8 mouse cellular contexts compared by ENCODE assay signal in the genomic region with DNA sequence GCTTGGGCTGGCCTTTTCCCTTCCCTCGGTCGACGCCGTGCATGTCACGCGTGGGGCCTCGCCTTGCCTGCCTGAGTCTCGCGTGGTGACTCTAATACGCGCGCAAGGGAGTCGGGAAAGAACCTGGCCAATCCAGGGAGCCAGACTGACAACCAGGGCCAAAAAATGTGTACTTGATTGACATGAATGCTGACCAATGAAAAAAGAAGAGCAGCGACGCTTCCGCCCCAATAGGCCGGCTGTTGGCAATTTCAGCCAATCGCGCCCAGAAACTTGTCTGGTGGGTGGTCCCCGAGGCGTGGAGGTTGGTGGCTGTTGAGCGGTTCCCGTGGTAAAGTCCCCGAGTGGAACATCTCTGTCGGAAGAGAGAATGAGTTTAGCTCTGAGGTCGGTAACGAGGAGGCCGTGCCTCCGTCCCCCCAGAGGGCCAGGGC. TPM values are rescaled to one million over a fixed set of nuclear protein-coding genes. Genes with fewer than 3 reads are reported as not detected.
A peak's percentile ranks its signal among the peaks of the same experiment; 100 is the strongest.
DNase-seq lines count a peak whose midpoint lies in the region; ATAC-seq and TF ChIP-seq lines count a peak whose summit lies in the region.

A gene (plus strand): TSS at position 107 of the 434 bp plus-strand sequence.

- H3K4me3 ChIP-seq in embryonic facial prominence, embryonic 11.5 days (ENCODE audit: low read depth, low read length), result peak within 1 kb of the TSS; percentile 68
- peak within 1 kb of the TSS; percentile 56 for H3K4me3 ChIP-seq in intestine, postnatal 0 days (ENCODE audit: low read depth, low read length)
- H3K4me3 ChIP-seq in midbrain, embryonic 10.5 days, result peak within 1 kb of the TSS; percentile 84

- H3K9ac ChIP-seq in embryonic facial prominence, embryonic 11.5 days (replicated peaks; ENCODE audit: low read length), result peak within 1 kb of the TSS; percentile 88
- H3K9ac ChIP-seq in intestine, postnatal 0 days (ENCODE audit: low read depth, low read length), result peak within 1 kb of the TSS; percentile 76

- intact Hi-C loops in left cerebral cortex, postnatal 36 days (cut with DNase I), result loop anchor here (5.0 to 10.0 kb wide), 4 partner anchors 162 to 1932 kb away; no protein-coding TSS in a partner anchor

- H3K36me3 ChIP-seq in embryonic facial prominence, embryonic 11.5 days (replicated peaks; ENCODE audit: control insufficient read depth, insufficient read depth, low read depth, low read length), result no peaks in the 10 kb centered on the region
- H3K36me3 ChIP-seq in intestine, postnatal 0 days (ENCODE audit: control insufficient read depth, insufficient read depth), result peaks cover 4% of the 10 kb centered on the region; the same call in 1 of the 2 replicates
- peaks cover 19% of the 10 kb centered on the region for H3K36me3 ChIP-seq in midbrain, embryonic 10.5 days

- peak within 1 kb of the TSS; percentile 67 for H3K4me2 ChIP-seq in embryonic facial prominence, embryonic 11.5 days (ENCODE audit: low read depth, low read length)
- H3K4me2 ChIP-seq in intestine, postnatal 0 days (replicated peaks; ENCODE audit: low read depth), result peak within 1 kb of the TSS; percentile 59

- under 1% methylated on average over 29 of the region's 29 CpGs for WGBS in embryonic facial prominence, embryonic 11.5 days
- WGBS in intestine, postnatal 0 days, result under 1% methylated on average over 29 of the region's 29 CpGs
- WGBS in midbrain, embryonic 10.5 days, result under 1% methylated on average over 29 of the region's 29 CpGs

- no peaks in the 10 kb centered on the region for H3K4me1 ChIP-seq in embryonic facial prominence, embryonic 11.5 days (ENCODE audit: control insufficient read depth, insufficient read depth, low read length)
- peaks cover 6% of the 10 kb centered on the region; the same call in 1 of the 2 replicates for H3K4me1 ChIP-seq in intestine, postnatal 0 days (replicated peaks; ENCODE audit: control insufficient read depth, insufficient read depth, low read length)
- peaks cover 27% of the 10 kb centered on the region for H3K4me1 ChIP-seq in midbrain, embryonic 10.5 days

- peak within 1 kb of the TSS; percentile 96 for H3K27ac ChIP-seq in embryonic facial prominence, embryonic 11.5 days (replicated peaks; ENCODE audit: low read depth, low read length)
- H3K27ac ChIP-seq in intestine, postnatal 0 days (ENCODE audit: low read depth, low read length), result peak within 1 kb of the TSS; percentile 95
- peak within 1 kb of the TSS; percentile 99 for H3K27ac ChIP-seq in midbrain, embryonic 10.5 days (replicated peaks)

- H3K9me3 ChIP-seq in embryonic facial prominence, embryonic 11.5 days (replicated peaks; ENCODE audit: control insufficient read depth, low read length), result no peaks in the 10 kb centered on the region
- H3K9me3 ChIP-seq in intestine, postnatal 0 days (ENCODE audit: control insufficient read depth), result no peaks in the 10 kb centered on the region
- no peaks in the 10 kb centered on the region for H3K9me3 ChIP-seq in midbrain, embryonic 10.5 days (replicated peaks)

- no peak for TF ChIP-seq CTCF in intestine, postnatal 0 days (IDR thresholded peaks at IDR 0.05; ENCODE audit: low read depth)

- peak; percentile 92 for ATAC-seq in embryonic facial prominence, embryonic 11.5 days (replicated peaks; ENCODE audit: insufficient number of reproducible peaks, low FRiP score, low TSS enrichment, low read depth)
- peak; percentile 76 for ATAC-seq in granulocyte monocyte progenitor cell, adult 5-6 weeks (replicated peaks; ENCODE audit: poor library complexity, severe bottlenecking)
- ATAC-seq in intestine, postnatal 0 days, result peak; percentile 93

- H3K27me3 ChIP-seq in embryonic facial prominence, embryonic 11.5 days (ENCODE audit: control insufficient read depth, insufficient read depth, low read length), result no peaks in the 10 kb centered on the region
- H3K27me3 ChIP-seq in intestine, postnatal 0 days (replicated peaks; ENCODE audit: control insufficient read depth, insufficient read depth, low read length), result no peaks in the 10 kb centered on the region
- H3K27me3 ChIP-seq in midbrain, embryonic 10.5 days (ENCODE audit: low read depth, poor library complexity, severe bottlenecking), result no peaks in the 10 kb centered on the region

- DNase-seq in 3T3-L1 (ENCODE audit: low read depth, low spot score), result peak; percentile 97
- peak; percentile 86 for DNase-seq in adrenal gland, postnatal 25 days
- peak; percentile 96 for DNase-seq in embryonic facial prominence, embryonic 11.5 days (ENCODE audit: low spot score)
- peak; percentile 91 to 92 for DNase-seq in left cerebral cortex, postnatal 36 days (ENCODE audit: low spot score in 2 of 2)
- peak; percentile 92 for DNase-seq in midbrain, embryonic 10.5 days (ENCODE audit: low spot score)
- DNase-seq in skeletal muscle tissue, adult 2 months (ENCODE audit: low read depth, low spot score), result peak; percentile 98

RNA-seq across cellular contexts. Expression of the gene that starts here (rescaled TPM):
- 124 and 137 TPM in 2 replicates for total RNA-seq in adrenal gland, postnatal 25 days (2021)
- 293 and 318 TPM in 2 replicates for polyA plus RNA-seq in embryonic facial prominence, embryonic 11.5 days (2014; fragmentation: Nextera tagmentation; extraction: Ambion mirVana)
- total RNA-seq in granulocyte monocyte progenitor cell, adult 5-6 weeks (2014; fragmentation: Nextera tagmentation), result 212 and 216 TPM in 2 replicates
- total RNA-seq in granulocyte monocyte progenitor cell, adult 5-6 weeks (2017), result 538 and 660 TPM in 2 replicates
- 130 and 136 TPM in 2 replicates for polyA plus RNA-seq in intestine, postnatal 0 days (2015; fragmentation: Nextera tagmentation; extraction: Ambion mirVana)
- total RNA-seq in left cerebral cortex, postnatal 36 days (2021), result 100 to 1,000 TPM; 107 to 118 TPM
- 249 and 260 TPM in 2 replicates for polyA plus RNA-seq in midbrain, embryonic 10.5 days (2016; fragmentation: Nextera tagmentation; extraction: Ambion mirVana)

Comparison
In these comparisons a context has a peak if more than half of its experiments do, and no peak if none do; other contexts are left out.
1. Peak in every context shown above with its lines: DNase-seq, ATAC-seq, H3K4me3 ChIP-seq and H3K27ac ChIP-seq.